Mouse (Mus musculus) erythroblast, embryonic 14.5 days (primary cell): Measurements from ENCODE around the gene Cgref1.

Source experiments
- GATA1 ChIP-seq: IDR thresholded peaks from 2 replicates; pipeline ENCODE4 v1.6.1; 2012; ENCODE audit warnings: low read length, inconsistent platforms, mixed read lengths
- TAL1 ChIP-seq: IDR thresholded peaks from 3 replicates; pipeline ENCODE4 v1.6.1; 2012; ENCODE audit warnings: low read length, inconsistent platforms, mixed read lengths

- TF ChIP-seq TAL1 (no peak), GATA1 (no peak)
Measured at GRCm38 (mm10) chr5:30922581-30923041, 22.8 kb downstream of the Cgref1 start.
